Mouse (Mus musculus) hindbrain, embryonic 12.5 days (tissue): ENCODE data around the gene Lrp2bp. TPM values are rescaled to one million over a fixed set of nuclear protein-coding genes. Genes with fewer than 3 reads are reported as not detected.

ENCODE experiments used
- ATAC-seq: fragments of 200-750 bp; cut with Nextera tagmentation; 2 replicates; pipeline ENCODE4 v1.8.0; 2017; ENCODE audit warnings: moderate TSS enrichment; ENCODE audit not compliant: low FRiP score
- H3K27ac ChIP-seq: fragments of 300-500 bp; sonication (generic); 2 replicates; pipeline ENCODE4 v1.5.1; 2016; ENCODE audit warnings: mild to moderate bottlenecking
- H3K27me3 ChIP-seq: fragments of 300-500 bp; sonication (generic); 2 replicates; pipeline ENCODE4 v1.6.1; 2016; ENCODE audit warnings: mild to moderate bottlenecking
- H3K36me3 ChIP-seq: fragments of 300-500 bp; sonication (generic); 2 replicates; pipeline ENCODE4 v1.6.1; 2016; ENCODE audit warnings: mild to moderate bottlenecking
- H3K4me1 ChIP-seq: fragments of 300-500 bp; sonication (generic); 2 replicates; pipeline ENCODE4 v1.6.1; 2016
- H3K4me2 ChIP-seq: fragments of 300-500 bp; sonication (generic); replicated peaks from 2 replicates; pipeline ENCODE4 v1.6.1; 2016; ENCODE audit warnings: mild to moderate bottlenecking
- H3K4me3 ChIP-seq: fragments of 300-500 bp; sonication (generic); 2 replicates; pipeline ENCODE4 v1.5.1; 2016; ENCODE audit warnings: mild to moderate bottlenecking
- H3K9ac ChIP-seq: fragments of 300-500 bp; sonication (generic); 2 replicates; pipeline ENCODE4 v1.6.1; 2016; ENCODE audit warnings: mild to moderate bottlenecking, moderate library complexity
- H3K9me3 ChIP-seq: fragments of 300-500 bp; sonication (generic); replicated peaks from 2 replicates; pipeline ENCODE4 v1.6.1; 2016; ENCODE audit warnings: mild to moderate bottlenecking
- WGBS: fragments of 180-500 bp; shearing (Covaris S2); methylation state at CpG from one replicate; pipeline ENCODE4 v1.1.7; 2016; 5-methylcytosine and 5-hydroxymethylcytosine counted together
- polyA plus RNA-seq: library from polyadenylated mRNA; unstranded; fragments of >200 nt; fragmentation: Nextera tagmentation; extraction: Ambion mirVana; gene quantifications from 2 replicates; pipeline ENCODE4 v1.2.1, GENCODE M21; 2016

Lrp2bp gene
- polyA plus RNA-seq, 1 experiment from 2014 or later = 0.41 TPM

- Histone ChIP-seq H3K4me3 (no peak overlapping the region), H3K9ac (no peak overlapping the region), H3K4me2 (no peak overlapping the region), H3K9me3 (no peaks in the 10 kb centered on the region), H3K27ac (no peak overlapping the region; the same call in 1 of the 2 replicates), H3K4me1 (no peaks in the 10 kb centered on the region), H3K27me3 (no peaks in the 10 kb centered on the region), H3K36me3 (peaks cover 9% of the 10 kb centered on the region; the same call in 1 of the 2 replicates)
- 70% methylated on average over 13 of the region's 13 CpGs for WGBS
- ATAC-seq = no peak
Observed at GRCm38 (mm10) chr8:46040260-46040659, 41.2 kb downstream of the Lrp2bp start.

- H3K9ac ChIP-seq = no peak overlapping the region
- H3K4me2 ChIP-seq = no peak overlapping the region
- ATAC-seq = no peak
Observed at GRCm38 (mm10) chr8:46072798-46073197, 73.7 kb downstream of the Lrp2bp start.

GRCm38 (mm10) chr8:46073540-46074140, 74.5 kb downstream of the Lrp2bp start:
- H3K9ac ChIP-seq = no peak overlapping the region
- H3K4me3 ChIP-seq = no peak overlapping the region
- H3K9me3 ChIP-seq = no peaks in the 10 kb centered on the region
- ATAC-seq = no peak
- H3K36me3 ChIP-seq = peaks cover 2% of the 10 kb centered on the region; the same call in 1 of the 2 replicates
- H3K4me1 ChIP-seq = no peaks in the 10 kb centered on the region
- no peaks in the 10 kb centered on the region for H3K27me3 ChIP-seq
- H3K4me2 ChIP-seq = no peak overlapping the region
- H3K27ac ChIP-seq = no peak overlapping the region
- 90% methylated on average over 2 of the region's 2 CpGs for WGBS

More at GRCm38 (mm10) chr8:46072798-46073197, 73.7 kb downstream of the Lrp2bp start:
- H3K4me3 ChIP-seq = no peak overlapping the region
- no peaks in the 10 kb centered on the region for H3K4me1 ChIP-seq
- no peak overlapping the region for H3K27ac ChIP-seq
- no peaks in the 10 kb centered on the region for H3K9me3 ChIP-seq
- 0 out of 2 replicates have a peak, but pooled peaks cover 2% of the 10 kb centered on the region for H3K36me3 ChIP-seq
- H3K27me3 ChIP-seq = no peaks in the 10 kb centered on the region
- 89% methylated on average over 5 of the region's 5 CpGs for WGBS

- H3K9me3 ChIP-seq = no peaks in the 10 kb centered on the region
- ATAC-seq = no peak
- H3K36me3 ChIP-seq = peaks cover 4% of the 10 kb centered on the region
- no peak overlapping the region for H3K4me2 ChIP-seq
- H3K9ac ChIP-seq = no peak overlapping the region
- 95% methylated on average over 5 of the region's 5 CpGs for WGBS
- H3K4me3 ChIP-seq = no peak overlapping the region
- no peaks in the 10 kb centered on the region for H3K4me1 ChIP-seq
- no peak overlapping the region for H3K27ac ChIP-seq
- no peaks in the 10 kb centered on the region for H3K27me3 ChIP-seq
Observed at GRCm38 (mm10) chr8:46075223-46075622, 76.1 kb downstream of the Lrp2bp start.

- 91% methylated on average over 6 of the region's 6 CpGs for WGBS
- H3K9me3 ChIP-seq = no peaks in the 10 kb centered on the region
- no peak for ATAC-seq
- H3K9ac ChIP-seq = no peak overlapping the region
- H3K4me1 ChIP-seq = no peaks in the 10 kb centered on the region
- no peak overlapping the region for H3K27ac ChIP-seq
- H3K4me2 ChIP-seq = no peak overlapping the region
- H3K4me3 ChIP-seq = no peak overlapping the region
- no peaks in the 10 kb centered on the region for H3K27me3 ChIP-seq
- H3K36me3 ChIP-seq = peaks cover 4% of the 10 kb centered on the region
Observed at GRCm38 (mm10) chr8:46078866-46079265, 79.8 kb downstream of the Lrp2bp start.

Other genes starting within 250 kb of the Lrp2bp start
- 5.7 and 8.0 TPM in 2 replicates for gene Pdlim3, start 113.8 kb upstream of the Lrp2bp start, polyA plus RNA-seq
- gene Ccdc110, start 64.7 kb upstream of the Lrp2bp start, polyA plus RNA-seq = 0.21 TPM in 1 of 2 replicates, not detected in the other
- gene 1700029J07Rik, start 24.1 kb upstream of the Lrp2bp start, polyA plus RNA-seq = 4.8 and 5.5 TPM in 2 replicates
- gene Ufsp2, start 23.8 kb upstream of the Lrp2bp start, polyA plus RNA-seq = 57.0 and 59.1 TPM in 2 replicates
- 22.9 and 24.3 TPM in 2 replicates for gene Ankrd37, start 6.4 kb downstream of the Lrp2bp start, polyA plus RNA-seq
- 26.3 and 28.7 TPM in 2 replicates for gene Cfap97, start 152.5 kb downstream of the Lrp2bp start, polyA plus RNA-seq
- 5.6 and 5.9 TPM in 2 replicates for gene Snx25, start 152.9 kb downstream of the Lrp2bp start, polyA plus RNA-seq
- 561 and 574 TPM in 2 replicates for gene Slc25a4, start 212.0 kb downstream of the Lrp2bp start, polyA plus RNA-seq